Mouse (Mus musculus) skeletal muscle tissue, adult 2 months (tissue): Measurements from ENCODE around the gene Ssc5d.

Source experiments
- DNase-seq: peaks from one replicate; pipeline ENCODE4 v3.0.0-alpha.2; 2012; ENCODE audit warnings: low read depth, low spot score

Gene Ssc5d

GRCm38 (mm10) chr7:4948386-4948785, 22.8 kb downstream of the Ssc5d start:
- DNase-seq, result no peak

GRCm38 (mm10) chr7:4950561-4951342, 25.2 kb downstream of the Ssc5d start:
- no peak for DNase-seq

GRCm38 (mm10) chr7:4953815-4954445, 28.3 kb downstream of the Ssc5d start:
- DNase-seq, result no peak

GRCm38 (mm10) chr7:4957361-4957760, 31.8 kb downstream of the Ssc5d start:
- no peak for DNase-seq

- DNase-seq, result no peak
Observed at GRCm38 (mm10) chr7:4963527-4963926, 37.9 kb downstream of the Ssc5d start.

- DNase-seq, result peak; percentile 91
Observed at GRCm38 (mm10) chr7:4964272-4964671, 38.7 kb downstream of the Ssc5d start, which contains the start of gene Sbk2. Gene Sbk2, minus strand, starts transcription at chr7:4964406.

- no peak for DNase-seq
Observed at GRCm38 (mm10) chr7:4964988-4965387, 39.4 kb downstream of the Ssc5d start.

GRCm38 (mm10) chr7:4971068-4971467, 45.5 kb downstream of the Ssc5d start, which contains the start of gene Sbk3:
Gene Sbk3, minus strand, starts transcription at chr7:4971168.
- no peak for DNase-seq

GRCm38 (mm10) chr7:4971710-4972109, 46.1 kb downstream of the Ssc5d start:
- DNase-seq, result no peak

GRCm38 (mm10) chr7:4972321-4973047, 46.9 kb downstream of the Ssc5d start:
- DNase-seq, result peak; percentile 90

GRCm38 (mm10) chr7:4975455-4975854, 49.9 kb downstream of the Ssc5d start:
- peak; percentile 57 for DNase-seq

GRCm38 (mm10) chr7:4976832-4977231, 51.2 kb downstream of the Ssc5d start:
- DNase-seq, result no peak

- DNase-seq, result no peak
Observed at GRCm38 (mm10) chr7:4988250-4988649, 62.7 kb downstream of the Ssc5d start.

- DNase-seq, result no peak
Observed at GRCm38 (mm10) chr7:4993347-4993998, 67.9 kb downstream of the Ssc5d start.

GRCm38 (mm10) chr7:4993999-4994788, 68.6 kb downstream of the Ssc5d start:
- DNase-seq, result no peak
